Mouse (Mus musculus) hindlimb bud, embryonic 11.5 days (tissue): ENCODE data around the gene Tenm2.

ENCODE experiments used
- DNase-seq: peaks from one replicate; pipeline ENCODE4 v3.0.0-alpha.2; 2012; ENCODE audit warnings: low read depth, low spot score; ENCODE audit errors: extremely low spot score

Gene Tenm2

DNA sequence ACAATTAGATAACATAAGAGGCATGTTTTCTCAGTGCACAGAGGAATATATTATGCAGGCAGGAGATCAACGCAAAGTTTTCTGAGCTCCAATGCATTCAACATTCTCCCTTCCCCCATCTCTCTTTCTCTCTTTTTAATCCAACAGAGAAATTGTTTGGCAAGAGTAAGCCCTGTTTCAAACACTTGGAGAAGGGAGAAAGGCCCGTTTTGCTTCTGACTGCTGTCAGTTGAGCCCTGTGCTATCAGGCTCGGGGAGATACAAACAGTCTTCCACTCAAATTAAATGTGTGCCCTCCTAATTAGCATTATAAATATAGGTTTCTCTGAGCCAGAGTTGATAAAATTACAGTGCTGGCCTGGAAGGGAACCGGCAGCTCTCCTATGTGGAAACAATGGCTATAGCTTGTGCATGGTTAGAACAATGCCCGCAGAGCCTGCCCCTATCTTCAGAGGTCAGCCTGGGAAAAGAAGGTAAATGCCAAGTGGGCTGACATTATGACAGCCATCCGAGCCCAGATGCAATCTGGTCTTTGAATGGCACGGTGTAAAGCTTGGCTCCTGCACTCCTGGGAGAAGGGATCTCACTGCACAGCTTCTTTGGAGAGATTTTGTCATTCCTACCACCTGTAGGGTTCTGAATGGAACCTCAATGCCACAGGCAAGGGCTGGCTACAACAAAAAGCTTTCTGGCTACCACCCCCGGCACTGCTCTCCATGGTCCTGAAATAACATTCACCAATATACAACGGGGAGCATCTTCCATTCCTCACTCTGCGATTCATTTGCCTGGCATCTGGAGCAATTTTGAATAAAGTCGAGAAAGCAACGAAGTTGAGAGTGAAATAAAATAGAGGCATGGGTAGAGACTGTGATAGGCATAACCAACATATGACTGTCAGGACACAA, 839.7 kb downstream of the Tenm2 start:
- peak; percentile 31 for DNase-seq

DNA sequence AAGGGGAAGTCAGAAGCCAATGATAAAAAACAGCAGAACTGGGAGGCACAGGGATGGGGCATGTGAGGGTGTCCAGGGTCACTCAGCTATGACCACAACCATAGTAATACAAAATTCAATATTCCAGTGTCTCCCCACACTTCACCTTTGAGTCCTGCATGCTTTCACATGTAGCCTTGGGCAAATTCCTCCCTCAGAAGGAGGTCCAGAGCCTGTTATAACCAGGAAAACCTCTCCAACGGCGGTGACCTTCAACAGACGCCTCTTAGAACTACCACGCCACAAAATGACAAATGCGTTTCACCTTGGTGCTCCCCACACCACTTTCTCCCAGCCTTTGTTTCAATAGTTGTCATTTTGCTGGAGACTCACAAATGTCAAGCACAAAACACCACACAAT, 851.1 kb downstream of the Tenm2 start:
- DNase-seq = no peak

DNA sequence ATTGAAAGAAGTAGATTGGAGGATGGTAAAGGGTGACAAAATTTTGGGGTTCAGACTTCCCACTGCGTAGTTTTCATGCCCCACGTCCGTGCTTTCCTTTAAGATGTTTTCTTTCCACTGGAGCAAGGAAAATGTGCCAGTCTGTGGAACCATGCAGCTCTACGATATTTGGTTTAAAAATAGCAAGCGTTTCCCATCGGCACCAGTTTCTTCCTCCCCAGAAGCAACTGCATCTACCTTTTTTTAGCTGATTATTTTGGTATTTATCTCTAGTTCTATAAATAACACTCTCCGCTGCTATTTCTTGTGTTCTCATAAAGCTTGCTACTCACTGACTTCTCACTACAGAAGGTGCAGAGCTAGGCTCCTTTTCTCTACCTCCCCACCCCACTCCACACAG, 864.0 kb downstream of the Tenm2 start:
- DNase-seq = no peak

DNA sequence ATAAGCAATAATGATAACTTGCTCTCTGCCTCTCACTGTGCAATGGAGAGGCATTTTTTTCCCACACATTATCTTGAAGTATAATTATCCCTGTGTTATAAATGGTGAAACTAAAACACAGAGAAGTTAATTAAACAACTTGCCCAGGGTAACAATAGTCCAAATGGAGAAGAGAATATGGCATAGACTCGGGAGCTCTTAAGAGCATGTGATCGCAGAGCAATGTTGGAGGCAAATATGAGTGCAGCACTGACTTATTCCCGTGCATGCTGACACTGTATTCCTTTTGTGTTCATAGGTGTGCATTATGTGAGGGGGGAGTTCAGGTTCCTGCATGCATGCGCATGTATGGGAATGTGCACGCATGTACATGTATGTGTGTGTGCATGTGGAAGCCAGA, 870.7 kb downstream of the Tenm2 start:
- no peak for DNase-seq

DNA sequence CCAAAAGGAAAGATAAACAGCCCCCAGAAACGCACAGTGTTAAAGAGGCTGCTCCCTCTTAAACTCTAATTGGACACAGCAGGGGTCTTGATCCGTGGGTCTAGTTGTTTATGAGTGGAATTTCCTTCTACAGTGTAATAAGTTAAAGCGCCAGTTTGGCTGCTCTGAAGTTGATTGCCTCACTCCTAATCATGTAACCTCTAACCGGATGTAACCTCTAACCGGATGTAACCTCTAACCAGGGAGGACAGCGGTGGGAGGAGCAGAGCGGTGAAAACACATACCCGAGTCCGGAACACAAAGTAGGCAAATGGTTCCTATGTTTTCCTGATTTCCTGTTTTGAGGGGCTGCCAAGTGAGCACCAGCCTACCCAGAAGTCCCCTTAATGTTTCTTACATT, 871.3 kb downstream of the Tenm2 start:
- peak; percentile 47 for DNase-seq

DNA sequence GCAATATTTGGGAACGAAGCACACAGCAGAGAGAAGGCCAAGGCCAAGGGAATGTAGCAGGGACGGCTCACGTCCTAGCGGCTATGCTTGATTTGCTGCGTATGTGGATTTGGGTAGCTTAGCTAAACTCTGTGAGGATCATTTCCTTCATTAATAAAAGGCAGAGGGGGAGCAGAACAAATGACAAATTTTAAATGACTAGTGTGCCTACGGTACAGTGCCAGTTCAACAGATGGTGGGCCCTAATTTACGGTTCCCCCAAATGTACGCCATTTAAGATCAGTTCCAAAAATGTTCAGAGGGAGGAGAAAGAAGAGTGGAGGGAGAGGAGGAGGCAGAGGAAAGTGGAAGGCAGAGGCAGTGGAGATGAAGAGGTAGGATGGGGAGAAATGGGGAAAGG, 873.2 kb downstream of the Tenm2 start:
- DNase-seq = no peak

DNA sequence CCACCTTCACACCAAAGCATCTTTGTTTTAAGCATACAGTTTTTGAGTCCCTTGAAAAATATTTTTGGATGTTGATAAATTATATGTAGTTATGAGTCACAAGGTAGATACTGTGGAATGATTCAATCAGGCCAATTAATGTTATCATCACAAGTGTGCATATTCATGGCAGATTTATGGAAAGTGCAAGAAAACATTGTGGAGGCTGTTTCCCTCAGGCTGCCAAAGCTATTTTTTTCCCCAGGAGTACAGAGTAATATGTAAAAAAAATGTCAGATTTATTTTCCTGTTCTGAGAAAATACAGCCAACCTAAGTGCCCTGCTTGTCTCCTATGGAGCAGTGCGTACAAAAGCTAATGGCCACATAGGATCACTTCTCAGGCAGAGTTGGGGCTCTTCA, 882.5 kb downstream of the Tenm2 start:
- DNase-seq = no peak

DNA sequence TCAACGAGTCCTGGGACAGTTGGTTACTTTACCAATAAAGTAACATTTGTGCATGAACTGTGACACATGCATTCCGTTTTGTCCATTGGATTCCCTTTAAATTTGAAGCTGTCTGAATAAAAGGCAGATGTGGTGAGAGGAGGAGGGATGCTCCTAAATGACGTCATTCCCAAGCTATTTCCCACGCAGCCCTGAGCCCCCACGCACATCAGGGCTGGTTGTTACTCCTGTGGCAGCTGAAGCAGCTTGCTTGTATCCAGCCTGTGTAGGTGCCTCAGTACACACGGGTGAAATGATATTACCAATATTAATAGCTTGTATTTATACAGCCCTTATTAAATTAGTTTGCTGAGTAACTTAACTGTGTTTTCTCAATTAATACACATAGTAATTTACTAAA, 884.0 kb downstream of the Tenm2 start:
- DNase-seq = no peak

DNA sequence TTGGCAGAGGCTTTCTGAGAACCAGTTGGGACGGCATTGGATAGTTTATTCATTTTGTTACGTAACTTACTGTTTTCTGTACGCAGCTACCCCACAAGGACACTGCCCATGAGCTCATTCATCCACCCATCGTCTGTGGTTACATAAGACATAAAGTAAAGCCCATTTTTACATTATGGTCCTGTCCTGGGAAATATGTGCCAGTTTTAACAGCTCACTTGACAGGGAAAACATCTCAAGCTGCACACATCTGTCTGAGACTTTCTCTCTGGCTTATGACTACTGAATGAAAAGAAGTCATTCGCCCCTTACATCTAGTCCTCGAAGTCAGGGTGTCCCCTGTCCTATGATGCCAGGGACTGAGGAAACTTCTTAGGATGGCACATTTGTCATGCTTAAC, 884.4 kb downstream of the Tenm2 start:
- DNase-seq = no peak

DNA sequence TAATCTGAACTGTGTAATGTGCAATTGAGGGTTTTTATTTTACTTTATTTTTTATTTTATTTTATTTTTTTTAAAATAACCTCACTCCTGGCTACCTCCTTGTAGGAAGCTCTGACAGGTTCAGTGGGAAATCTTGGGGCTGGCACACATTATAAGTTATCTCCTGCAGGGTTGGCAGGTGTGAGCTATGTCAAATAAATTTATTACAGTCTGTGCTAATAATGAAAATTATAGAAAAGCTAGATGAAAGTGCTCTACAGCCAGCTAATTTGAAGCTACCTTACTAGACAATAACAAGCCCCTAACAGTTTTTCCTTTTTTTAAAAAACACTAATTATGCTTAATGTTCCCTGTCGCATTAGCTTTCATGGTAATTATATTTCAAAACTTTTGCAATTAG, 885.5 kb downstream of the Tenm2 start:
- no peak for DNase-seq

DNA sequence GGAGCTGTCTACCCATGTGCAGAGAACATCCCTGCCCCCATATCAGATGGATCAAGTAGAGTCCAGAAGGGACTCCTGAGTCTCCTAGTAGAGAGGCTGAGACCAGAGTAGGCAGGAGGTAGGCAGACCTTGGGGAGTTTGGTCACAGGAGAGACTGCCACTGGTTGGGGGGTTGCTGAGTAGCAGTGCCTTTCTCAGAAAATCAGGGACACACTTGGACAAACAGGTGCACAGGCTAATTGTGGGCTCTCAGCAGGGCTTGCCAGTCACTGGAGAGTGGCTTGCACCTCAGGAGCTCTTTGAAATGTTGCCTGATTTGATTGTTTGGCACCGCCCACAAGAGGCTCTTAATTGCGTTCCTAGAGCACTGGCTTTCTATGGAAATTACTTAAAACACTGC, 885.9 kb downstream of the Tenm2 start:
- no peak for DNase-seq

DNA sequence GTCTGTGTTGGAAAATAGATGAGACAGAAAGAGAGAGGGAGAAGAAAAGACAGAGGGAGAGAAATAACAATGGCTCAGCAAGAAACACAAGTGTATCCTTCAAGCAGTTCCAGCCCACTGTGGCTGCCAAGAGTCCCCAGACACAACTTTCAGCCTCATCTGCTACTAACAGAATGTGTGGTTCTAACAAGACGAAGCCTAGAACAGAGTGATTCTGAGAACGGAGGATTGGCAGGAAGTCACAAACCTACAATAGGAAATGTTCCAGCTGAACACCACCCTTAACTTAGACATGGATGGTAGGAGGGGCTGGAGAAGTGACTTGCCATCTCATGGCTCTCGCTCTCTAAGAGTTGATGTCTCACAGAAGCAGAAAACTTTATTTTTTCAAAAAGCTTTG, 894.0 kb downstream of the Tenm2 start:
- no peak for DNase-seq

DNA sequence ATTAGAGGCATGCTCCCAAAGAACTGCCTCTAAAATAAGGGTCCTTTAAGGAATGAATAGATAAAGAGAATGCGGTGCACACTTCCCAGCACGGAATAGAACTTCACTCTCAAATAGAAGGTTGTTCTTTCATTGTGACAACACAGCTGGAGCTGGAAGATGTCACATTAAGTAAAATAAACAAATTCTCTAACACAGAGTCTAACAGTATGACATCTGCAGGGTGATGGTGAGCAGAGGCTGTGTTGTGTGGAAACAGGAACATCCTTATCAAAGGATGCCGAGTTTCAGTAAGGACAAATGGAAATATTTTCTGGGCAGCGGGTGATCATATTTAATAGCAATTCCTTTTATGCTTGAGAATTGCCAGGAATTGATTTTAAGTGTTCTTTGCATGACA, 897.3 kb downstream of the Tenm2 start:
- DNase-seq = no peak

DNA sequence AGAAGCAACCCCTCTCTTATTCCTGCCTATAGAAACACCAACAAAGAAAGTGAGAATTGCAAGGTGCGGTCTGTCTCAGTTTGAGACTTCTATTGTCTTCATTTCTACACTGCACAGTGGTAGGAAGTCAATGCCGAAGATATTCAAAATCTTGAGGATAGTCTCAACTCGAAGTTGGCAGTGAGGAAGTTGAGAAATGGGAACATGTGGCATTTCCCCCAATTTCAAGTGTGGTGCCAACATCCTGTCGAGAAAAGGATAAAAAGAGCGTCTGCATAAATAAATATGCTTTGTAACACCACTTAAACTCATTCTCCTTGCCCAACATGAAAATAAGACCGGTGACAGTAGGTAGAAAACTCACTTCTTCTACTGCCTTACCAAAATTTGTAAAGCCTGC, 898.7 kb downstream of the Tenm2 start:
- DNase-seq = no peak

DNA sequence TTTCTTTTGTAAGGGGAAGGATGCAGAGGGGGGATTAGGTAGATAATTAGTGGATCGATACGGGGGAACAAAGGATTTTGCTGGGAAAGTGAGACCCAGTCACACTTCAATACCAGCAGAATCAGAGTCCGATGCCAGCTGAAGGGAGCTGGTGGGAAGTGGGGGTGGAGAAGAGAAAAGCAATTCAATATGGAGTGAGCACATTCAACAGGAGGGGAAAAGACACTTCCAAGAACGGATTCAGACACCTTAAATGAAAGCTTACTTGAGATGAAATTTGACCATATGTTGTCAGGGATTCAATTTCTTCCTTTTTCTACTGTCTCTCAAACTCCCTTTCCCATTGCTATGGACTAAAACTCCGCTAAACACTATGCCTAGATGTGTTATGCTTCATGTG, 900.6 kb downstream of the Tenm2 start:
- DNase-seq = no peak

DNA sequence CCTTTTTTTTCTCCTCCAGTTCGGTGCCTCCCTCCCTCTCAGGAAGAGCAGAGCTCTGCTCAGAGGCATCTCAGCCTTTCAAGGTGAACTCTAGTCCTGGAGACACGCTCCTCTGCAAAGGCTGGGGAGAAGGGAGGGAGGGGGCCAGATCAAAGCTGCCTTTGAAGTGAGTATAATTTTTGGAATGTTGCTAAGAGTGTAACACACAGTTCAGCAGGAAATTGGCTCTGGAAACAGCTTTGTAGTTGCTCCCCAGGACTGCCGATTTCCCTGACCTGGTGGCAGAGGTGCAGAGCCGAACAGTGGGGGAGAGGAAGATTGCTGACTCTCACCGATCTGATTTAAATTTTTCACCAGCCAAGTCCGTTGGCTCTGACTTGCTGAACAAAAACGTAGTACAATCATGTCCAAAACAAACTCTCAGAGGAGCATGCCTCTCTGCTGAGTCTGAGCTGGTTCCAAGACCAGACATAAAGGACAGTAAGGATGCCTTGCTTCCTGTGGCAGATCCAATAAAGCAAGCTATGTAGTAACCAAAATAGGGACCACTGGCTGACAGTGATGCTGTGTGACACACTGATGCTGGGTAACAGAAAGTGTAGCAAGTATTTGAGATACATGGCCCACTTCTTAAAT, 901.5 kb downstream of the Tenm2 start:
- peak; percentile 31 for DNase-seq

DNA sequence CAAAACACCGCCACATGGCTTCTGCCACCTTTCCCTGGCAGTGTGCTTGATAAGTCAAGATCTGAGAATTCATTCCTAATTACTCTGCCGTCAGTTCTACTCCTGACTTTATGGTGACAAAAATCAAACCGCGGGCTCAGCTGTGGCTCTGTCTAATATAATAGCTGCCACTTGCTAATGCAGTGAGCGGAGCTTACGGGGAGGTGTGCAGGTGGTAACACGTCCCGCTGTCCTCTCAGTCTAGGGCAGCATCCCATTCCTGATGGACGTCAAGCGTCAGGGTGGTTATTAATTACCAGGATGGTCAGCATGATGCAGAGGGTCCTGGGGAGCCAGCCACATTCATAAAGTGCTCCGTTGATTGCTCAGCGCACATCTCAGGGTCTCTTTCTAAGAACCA, 903.5 kb downstream of the Tenm2 start:
- no peak for DNase-seq

DNA sequence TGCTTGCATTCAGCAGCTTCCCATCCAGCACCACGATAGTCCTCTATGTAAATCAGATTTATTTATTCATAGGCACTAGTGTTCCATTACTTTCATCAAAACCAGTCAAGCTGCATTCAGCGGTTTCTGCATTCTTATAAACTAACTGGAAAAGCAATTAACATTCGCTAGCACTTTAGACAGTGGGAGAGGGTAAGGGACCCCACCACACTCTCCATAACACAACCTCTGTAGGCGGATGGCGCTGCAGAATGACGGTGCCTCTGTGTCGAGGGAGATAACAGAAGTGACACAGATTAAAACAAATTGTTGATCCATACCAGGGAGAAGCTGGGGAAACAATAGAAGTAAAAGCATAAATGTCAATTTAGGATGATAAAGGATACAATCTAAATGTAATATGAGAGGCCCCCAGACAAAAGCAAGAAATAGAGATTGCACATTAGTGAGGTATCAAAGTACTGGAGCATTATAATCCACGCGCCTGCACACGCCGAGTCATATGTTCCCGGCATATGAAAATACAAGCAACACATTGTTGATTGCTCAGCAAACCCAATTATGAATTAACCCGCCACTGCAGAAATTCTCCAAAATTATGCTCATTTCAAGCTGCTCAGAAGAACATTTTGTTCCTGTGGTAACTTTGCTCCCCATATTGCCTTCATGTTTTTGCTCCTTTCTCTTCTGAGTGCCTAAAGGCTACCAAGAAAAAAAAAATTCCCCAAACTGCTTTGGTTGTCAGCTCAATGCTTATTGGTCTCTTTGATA, 904.2 kb downstream of the Tenm2 start:
- no peak for DNase-seq

DNA sequence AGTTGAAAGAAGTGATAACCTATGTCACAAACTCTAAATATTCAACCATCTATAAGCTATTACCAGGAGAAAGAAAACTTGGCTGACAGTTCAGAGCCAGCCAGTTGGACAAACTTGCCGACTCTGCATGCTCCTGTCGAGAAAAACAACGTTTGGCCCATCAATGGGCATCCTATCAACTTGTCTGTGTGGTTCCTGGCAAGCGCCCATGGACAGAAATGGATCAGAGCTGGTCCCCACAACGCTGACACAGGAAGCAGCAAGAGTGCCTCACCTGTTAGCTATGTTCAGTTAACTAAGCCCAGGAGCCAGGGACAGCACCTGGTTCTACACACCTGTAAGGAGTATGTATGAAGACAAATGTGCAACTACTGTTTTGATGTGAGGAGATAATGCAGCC, 908.5 kb downstream of the Tenm2 start:
- no peak for DNase-seq

DNA sequence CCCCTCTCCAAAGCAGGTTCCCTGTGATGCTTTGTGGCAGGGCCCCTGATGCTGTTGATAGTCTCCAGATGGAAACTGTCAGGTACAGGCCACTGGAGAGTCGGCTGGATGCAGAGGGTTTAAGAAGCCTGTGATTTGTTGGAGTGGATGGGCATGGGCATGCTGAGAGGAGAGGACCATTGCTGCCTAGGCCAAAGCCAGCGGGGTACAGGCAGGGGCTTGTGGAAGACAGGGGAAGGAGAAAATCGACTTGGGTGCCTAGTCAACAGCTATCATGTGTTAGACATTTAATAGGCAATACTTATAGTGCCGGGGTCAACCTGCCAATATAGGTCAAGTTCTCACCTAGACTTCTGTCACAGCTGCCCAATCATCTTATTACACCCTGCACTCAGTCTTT, 926.4 kb downstream of the Tenm2 start:
- DNase-seq = no peak

DNA sequence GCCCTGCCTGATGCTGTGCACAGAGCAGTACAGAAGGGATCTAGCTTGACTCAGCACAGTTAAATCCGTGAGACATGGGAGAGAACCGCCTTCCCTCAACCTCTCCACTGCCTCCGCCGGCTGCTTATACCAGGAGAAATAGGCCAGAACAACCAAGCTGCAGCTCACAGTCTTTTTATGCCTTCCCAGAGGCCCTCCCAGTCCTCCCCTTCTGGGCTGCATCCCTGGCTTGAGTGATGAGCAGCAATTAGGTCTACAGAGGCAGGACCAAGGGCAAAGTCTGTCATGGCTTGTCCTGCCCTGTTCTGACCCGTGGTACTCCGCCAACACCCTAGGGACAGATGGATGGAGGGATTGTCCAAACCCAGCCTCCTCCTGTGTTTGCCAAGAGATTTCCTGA, 928.5 kb downstream of the Tenm2 start:
- no peak for DNase-seq
